Mouse (Mus musculus): Measurements from ENCODE around the gene Gpam.

DNA sequence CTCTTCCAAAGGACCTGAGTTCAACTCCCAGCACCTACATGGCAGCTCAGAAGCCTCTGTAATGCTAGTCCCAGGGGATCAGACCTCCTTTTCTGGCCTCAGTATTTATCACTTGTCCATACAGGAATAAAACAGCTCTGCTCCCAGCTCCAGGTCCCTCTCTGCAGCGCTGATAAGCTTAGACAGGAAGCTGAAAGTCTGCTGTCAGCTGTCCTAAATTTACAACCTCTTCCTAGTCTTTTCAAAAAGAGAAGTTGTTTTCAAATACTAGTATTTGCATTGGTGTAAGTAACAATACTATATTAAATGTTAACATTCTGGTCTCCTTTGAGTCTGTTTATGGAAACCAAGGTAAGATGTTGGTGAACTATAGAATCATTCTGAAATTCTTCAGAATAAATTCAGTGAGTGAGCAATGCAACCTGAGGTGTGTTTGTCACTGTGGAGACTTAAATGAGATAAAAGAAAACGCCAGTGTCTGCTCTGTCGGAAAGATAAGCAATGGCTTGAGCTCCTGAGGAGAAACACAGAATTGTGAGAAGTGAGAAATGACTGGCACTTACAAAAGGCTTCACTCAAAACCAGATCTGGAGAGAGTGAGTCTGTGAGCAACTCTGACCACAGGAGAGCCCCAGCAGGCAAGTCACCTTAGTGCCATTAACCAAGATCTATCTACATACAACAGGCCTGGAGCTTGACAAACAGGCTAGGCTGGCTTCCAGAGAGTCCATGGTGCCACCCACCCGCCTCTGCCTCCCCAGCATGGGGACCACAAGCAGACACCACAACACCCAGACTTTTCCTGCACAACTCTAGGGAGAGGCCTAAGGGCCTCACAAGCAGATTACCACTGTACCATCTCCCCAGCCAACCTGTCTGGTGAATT is 41.8 kb downstream of the Gpam start:
- TF ChIP-seq CTCF (IDR thresholded peaks at IDR 0.05; ENCODE audit: low read depth, low read length) (no peak), GATA1 (IDR thresholded peaks at IDR 0.05; ENCODE audit: borderline replicate concordance, low read length) (no peak), TAL1 (conservative IDR thresholded peaks at IDR 0.05; ENCODE audit: low read depth, low read length) (no peak), POLR2AphosphoS5 (IDR thresholded peaks at IDR 0.05; ENCODE audit: insufficient replicate concordance, low read depth, low read length) (no peak), GATA2 (IDR thresholded peaks at IDR 0.05; ENCODE audit: borderline replicate concordance, low read depth, low read length) (no peak)

All from G1E (cell line).